Mouse (Mus musculus) limb, embryonic 10.5 days (tissue): ENCODE data around the gene Gzmk. TPM values are rescaled to one million over a fixed set of nuclear protein-coding genes. Genes with fewer than 3 reads are reported as not detected.

ENCODE experiments used
- DNase-seq: peaks from one replicate; pipeline ENCODE4 v3.0.0-alpha.2; 2017; ENCODE audit warnings: low spot score
- H3K27ac ChIP-seq: fragments of 300-500 bp; sonication (generic); 2 replicates; pipeline ENCODE4 v1.5.1; 2016; ENCODE audit warnings: mild to moderate bottlenecking
- H3K27me3 ChIP-seq: fragments of 300-500 bp; sonication (generic); 2 replicates; pipeline ENCODE4 v1.6.1; 2016; ENCODE audit warnings: low read depth, mild to moderate bottlenecking; ENCODE audit not compliant: poor library complexity, severe bottlenecking
- H3K36me3 ChIP-seq: fragments of 300-500 bp; sonication (generic); 2 replicates; pipeline ENCODE4 v1.6.1; 2016; ENCODE audit warnings: mild to moderate bottlenecking, moderate library complexity
- H3K4me1 ChIP-seq: fragments of 300-500 bp; sonication (generic); 2 replicates; pipeline ENCODE4 v1.6.1; 2016
- H3K4me3 ChIP-seq: fragments of 300-500 bp; sonication (generic); 2 replicates; pipeline ENCODE4 v1.5.1; 2016; ENCODE audit warnings: mild to moderate bottlenecking, moderate library complexity
- H3K9me3 ChIP-seq: fragments of 300-500 bp; sonication (generic); replicated peaks from 2 replicates; pipeline ENCODE4 v1.6.1; 2016; ENCODE audit warnings: mild to moderate bottlenecking
- WGBS: fragments of 180-500 bp; shearing (Covaris S2); methylation state at CpG from one replicate; pipeline ENCODE4 v1.1.7; 2016; 5-methylcytosine and 5-hydroxymethylcytosine counted together
- polyA plus RNA-seq: library from polyadenylated mRNA; unstranded; fragments of >200 nt; fragmentation: Nextera tagmentation; extraction: Ambion mirVana; gene quantifications from 2 replicates; pipeline ENCODE4 v1.2.1, GENCODE M21; 2016

Gzmk gene
- polyA plus RNA-seq, 1 experiment from 2014 or later, result not detected

DNA sequence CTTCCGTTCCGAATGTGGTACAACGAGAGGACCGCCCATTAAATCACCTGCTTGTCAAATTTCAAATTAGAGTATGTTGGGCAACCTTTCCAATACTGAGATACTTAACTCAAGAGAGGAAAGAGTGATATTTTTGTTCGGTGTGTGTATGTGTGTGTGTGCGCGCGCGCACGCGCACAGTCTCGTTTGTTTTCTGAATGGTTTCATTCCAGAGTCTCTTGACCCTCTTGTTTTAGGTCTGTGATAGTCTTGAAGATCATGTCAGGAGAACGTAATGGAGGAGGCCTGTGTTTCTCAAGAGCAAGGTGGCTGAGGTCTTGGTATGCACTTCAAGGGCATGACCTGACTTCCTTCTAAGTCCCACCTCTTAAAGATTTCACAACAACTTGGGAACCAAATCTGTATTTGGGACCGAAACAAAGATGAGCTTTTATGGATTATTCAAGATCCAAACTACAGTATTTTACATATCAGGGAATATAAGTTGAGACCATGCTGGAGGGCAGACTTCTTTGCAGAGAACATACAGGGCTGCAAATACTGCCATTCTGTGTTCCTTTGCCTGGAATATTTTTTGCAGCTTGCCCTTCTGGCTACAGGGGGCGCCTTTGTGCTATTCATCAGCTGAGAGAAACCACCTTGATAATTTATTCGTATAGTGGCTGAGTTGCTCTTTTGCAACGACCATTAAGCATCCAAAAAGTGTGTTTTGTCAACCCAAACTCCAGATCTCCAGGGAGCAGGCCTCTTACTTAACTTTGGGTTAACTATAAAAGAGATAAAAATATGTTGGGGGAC, 2.2 kb upstream of the Gzmk start:
- Histone ChIP-seq H3K36me3 (no peaks in the 10 kb centered on the region), H3K27me3 (no peaks in the 10 kb centered on the region), H3K27ac (no peak overlapping the region), H3K4me1 (no peaks in the 10 kb centered on the region), H3K9me3 (no peaks in the 10 kb centered on the region), H3K4me3 (no peak overlapping the region)
- WGBS, result 87% methylated on average over 17 of the region's 17 CpGs
- DNase-seq, result peak; percentile 25

- WGBS, result 82% methylated on average over 4 of the region's 4 CpGs
- no peaks in the 10 kb centered on the region for H3K27me3 ChIP-seq
These were observed 1.4 kb upstream of the Gzmk start for GRCm38 (mm10) chr13:113227076-113227475.

DNA sequence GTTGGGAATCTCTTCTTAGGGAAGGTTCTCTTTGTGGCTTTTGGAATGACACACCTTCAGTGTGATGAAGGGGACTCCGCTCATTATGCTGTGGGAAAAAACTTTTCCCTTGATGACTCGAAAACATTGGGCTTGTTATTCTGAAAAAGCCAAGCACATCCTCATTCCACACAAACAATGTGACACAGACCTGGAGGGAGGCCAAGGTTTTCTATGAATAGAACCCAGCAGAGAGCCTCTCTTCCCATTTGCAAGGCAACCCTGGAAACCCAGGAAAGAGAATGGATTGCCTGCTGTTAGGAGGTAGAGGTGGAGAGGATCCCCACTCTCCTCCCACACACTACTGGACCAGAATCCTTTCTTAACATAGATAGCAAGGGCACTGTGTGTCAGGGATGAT, 1.6 kb downstream of the Gzmk start:
- H3K36me3 ChIP-seq, result no peaks in the 10 kb centered on the region
- H3K27me3 ChIP-seq, result no peaks in the 10 kb centered on the region
- no peaks in the 10 kb centered on the region for H3K9me3 ChIP-seq
- no peaks in the 10 kb centered on the region for H3K4me1 ChIP-seq
- H3K4me3 ChIP-seq, result no peak overlapping the region
- DNase-seq, result peak; percentile 18
- 35% methylated on average over 2 of the region's 2 CpGs for WGBS
- H3K27ac ChIP-seq, result no peak overlapping the region

More at GRCm38 (mm10) chr13:113227076-113227475, 1.4 kb upstream of the Gzmk start:
- H3K4me1 ChIP-seq, result no peaks in the 10 kb centered on the region
- H3K27ac ChIP-seq, result no peak overlapping the region
- DNase-seq, result peak; percentile 17
- no peaks in the 10 kb centered on the region for H3K36me3 ChIP-seq
- no peaks in the 10 kb centered on the region for H3K9me3 ChIP-seq
- H3K4me3 ChIP-seq, result no peak overlapping the region

DNA sequence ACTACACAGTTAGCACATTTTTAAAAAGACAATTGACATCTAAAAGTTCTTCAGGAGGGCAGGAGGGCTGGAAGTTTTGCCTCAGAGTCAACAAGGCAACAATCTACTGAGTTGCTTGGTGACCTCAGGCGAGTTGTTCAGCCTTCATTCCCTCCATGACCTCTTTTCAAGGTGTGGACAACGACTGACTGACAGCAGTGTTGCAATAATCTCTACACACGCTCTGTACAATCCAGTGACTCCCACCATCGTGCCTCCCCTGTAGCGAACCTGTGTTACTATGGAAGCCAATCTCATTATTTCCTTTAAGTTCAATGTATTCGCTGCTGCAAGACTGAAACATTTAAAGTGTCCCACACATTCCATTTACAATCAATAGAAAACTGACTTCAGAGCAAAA, 3.9 kb downstream of the Gzmk start:
- DNase-seq, result peak; percentile 27
- no peak overlapping the region for H3K27ac ChIP-seq
- H3K36me3 ChIP-seq, result no peaks in the 10 kb centered on the region
- no peaks in the 10 kb centered on the region for H3K27me3 ChIP-seq
- WGBS, result 75% methylated on average over 6 of the region's 6 CpGs
- no peak overlapping the region for H3K4me3 ChIP-seq
- H3K9me3 ChIP-seq, result no peaks in the 10 kb centered on the region
- H3K4me1 ChIP-seq, result 0 out of 2 replicates have a peak, but pooled peaks cover 2% of the 10 kb centered on the region

GRCm38 (mm10) chr13:113213865-113214264, 11.8 kb downstream of the Gzmk start:
- Histone ChIP-seq H3K27ac (no peak overlapping the region), H3K36me3 (no peaks in the 10 kb centered on the region), H3K4me1 (peaks cover 28% of the 10 kb centered on the region), H3K27me3 (peaks cover 13% of the 10 kb centered on the region), H3K9me3 (no peaks in the 10 kb centered on the region), H3K4me3 (no peak overlapping the region)
- WGBS, result 94% methylated on average over 3 of the region's 3 CpGs
- DNase-seq, result peak; percentile 12

GRCm38 (mm10) chr13:113212401-113212800, 13.3 kb downstream of the Gzmk start:
- no peaks in the 10 kb centered on the region for H3K36me3 ChIP-seq
- peaks cover 13% of the 10 kb centered on the region for H3K27me3 ChIP-seq
- no peaks in the 10 kb centered on the region for H3K9me3 ChIP-seq
- DNase-seq, result no peak
- H3K4me3 ChIP-seq, result no peak overlapping the region
- whole genome bisulfite sequencing, result 68% methylated on average over 3 of the region's 3 CpGs
- peaks cover 26% of the 10 kb centered on the region for H3K4me1 ChIP-seq
- no peak overlapping the region for H3K27ac ChIP-seq

DNA sequence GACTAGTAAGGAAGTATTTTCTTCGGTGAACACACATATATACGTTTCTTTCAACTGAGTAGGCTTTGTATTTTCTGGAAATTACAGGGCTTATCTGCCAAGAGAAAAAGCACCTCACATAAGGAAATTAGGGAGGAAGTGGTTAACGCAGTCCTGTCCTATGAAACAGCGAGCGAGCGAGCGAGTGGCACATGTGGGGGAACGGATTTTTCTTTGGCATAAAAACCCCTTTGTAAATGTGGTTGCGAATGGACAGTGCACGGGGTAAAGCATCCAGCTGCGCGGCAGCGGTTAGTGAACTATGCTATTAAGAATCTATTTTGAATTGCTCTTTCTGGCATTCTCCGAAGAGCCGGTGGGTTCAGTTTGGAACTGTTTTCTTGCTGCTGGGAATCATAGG, 14.4 kb downstream of the Gzmk start:
- no peak for DNase-seq
- Histone ChIP-seq H3K9me3 (no peaks in the 10 kb centered on the region), H3K4me3 (no peak overlapping the region), H3K36me3 (no peaks in the 10 kb centered on the region), H3K27me3 (peaks cover 13% of the 10 kb centered on the region), H3K4me1 (peaks cover 26% of the 10 kb centered on the region), H3K27ac (no peak overlapping the region)
- WGBS, result 75% methylated on average over 15 of the region's 15 CpGs

GRCm38 (mm10) chr13:113209624-113210023, 16.1 kb downstream of the Gzmk start, which contains the start of gene Esm1:
TSS of gene Esm1 (plus strand) at chr13:113209659.
- H3K27ac ChIP-seq, result 0 out of 2 replicates have a peak within 1 kb of the TSS, but pooled peaks have one; percentile 42
- WGBS, result 51% methylated on average over 15 of the region's 15 CpGs
- H3K4me3 ChIP-seq, result peak within 1 kb of the TSS; percentile 4; the same call in 1 of the 2 replicates
- DNase-seq, result no peak
- no peaks in the 10 kb centered on the region for H3K36me3 ChIP-seq
- peaks cover 13% of the 10 kb centered on the region for H3K27me3 ChIP-seq
- H3K9me3 ChIP-seq, result no peaks in the 10 kb centered on the region
- peaks cover 26% of the 10 kb centered on the region for H3K4me1 ChIP-seq

GRCm38 (mm10) chr13:113205346-113205745, 20.4 kb downstream of the Gzmk start:
- Histone ChIP-seq H3K27ac (no peak overlapping the region), H3K36me3 (no peaks in the 10 kb centered on the region), H3K27me3 (peaks cover 11% of the 10 kb centered on the region), H3K9me3 (no peaks in the 10 kb centered on the region), H3K4me3 (no peak overlapping the region), H3K4me1 (peaks cover 23% of the 10 kb centered on the region)
- WGBS, result 94% methylated on average over 5 of the region's 5 CpGs
- no peak for DNase-seq

GRCm38 (mm10) chr13:113203146-113203545, 22.6 kb downstream of the Gzmk start:
- no peaks in the 10 kb centered on the region for H3K9me3 ChIP-seq
- H3K27ac ChIP-seq, result no peak overlapping the region
- 69% methylated on average over 5 of the region's 5 CpGs for WGBS

GRCm38 (mm10) chr13:113202184-113202583, 23.5 kb downstream of the Gzmk start:
- whole genome bisulfite sequencing, result 60% methylated on average over 4 of the region's 4 CpGs
- H3K36me3 ChIP-seq, result no peaks in the 10 kb centered on the region
- H3K4me3 ChIP-seq, result no peak overlapping the region
- H3K27me3 ChIP-seq, result no peaks in the 10 kb centered on the region
- no peaks in the 10 kb centered on the region for H3K9me3 ChIP-seq
- peaks cover 25% of the 10 kb centered on the region for H3K4me1 ChIP-seq
- H3K27ac ChIP-seq, result no peak overlapping the region
- no peak for DNase-seq

More at GRCm38 (mm10) chr13:113203146-113203545, 22.6 kb downstream of the Gzmk start:
- Histone ChIP-seq H3K4me1 (peaks cover 25% of the 10 kb centered on the region), H3K27me3 (no peaks in the 10 kb centered on the region), H3K4me3 (no peak overlapping the region), H3K36me3 (no peaks in the 10 kb centered on the region)
- no peak for DNase-seq

- whole genome bisulfite sequencing, result 90% methylated on average over 2 of the region's 2 CpGs
- H3K4me3 ChIP-seq, result no peak overlapping the region
- H3K27ac ChIP-seq, result no peak overlapping the region
- H3K27me3 ChIP-seq, result no peaks in the 10 kb centered on the region
- no peak for DNase-seq
- no peaks in the 10 kb centered on the region for H3K36me3 ChIP-seq
- H3K4me1 ChIP-seq, result peaks cover 25% of the 10 kb centered on the region
- H3K9me3 ChIP-seq, result no peaks in the 10 kb centered on the region
These were observed 24.1 kb downstream of the Gzmk start for GRCm38 (mm10) chr13:113201631-113202030.

GRCm38 (mm10) chr13:113200726-113201125, 25.0 kb downstream of the Gzmk start:
- Histone ChIP-seq H3K27me3 (no peaks in the 10 kb centered on the region), H3K36me3 (no peaks in the 10 kb centered on the region), H3K27ac (peak overlapping the region; percentile 36; the same call in 1 of the 2 replicates), H3K4me1 (peaks cover 25% of the 10 kb centered on the region), H3K4me3 (no peak overlapping the region), H3K9me3 (no peaks in the 10 kb centered on the region)
- no peak for DNase-seq
- WGBS, result 64% methylated on average over 8 of the region's 8 CpGs
